Mouse (Mus musculus): ENCODE results near the gene Htr1f. TPM values are rescaled to one million over a fixed set of nuclear protein-coding genes. Genes with fewer than 3 reads are reported as not detected.

Htr1f gene
- total and polyA plus RNA-seq, 2 experiments, result not detected

DNA sequence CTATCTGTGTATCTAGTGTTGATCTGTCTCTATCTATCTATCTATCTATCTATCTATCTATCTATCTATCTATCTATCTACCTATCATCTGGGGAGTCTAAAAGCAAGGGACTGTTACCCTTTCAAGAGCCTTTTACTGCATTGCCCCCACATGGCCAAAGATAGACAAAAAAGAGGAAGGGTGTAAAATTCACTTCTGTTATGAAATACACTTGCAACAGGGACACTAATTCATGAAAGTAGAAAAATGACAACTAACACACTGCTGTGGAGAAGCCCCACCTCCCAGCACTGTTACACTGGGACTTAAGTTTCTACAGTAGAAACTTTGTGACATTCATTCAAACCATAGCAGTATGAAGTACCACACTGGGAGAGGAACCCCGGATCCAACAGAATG lies 170.9 kb downstream of the Htr1f start:
- DNase-seq (ENCODE audit: extremely low read depth, low read depth, low spot score), result no peak
- no peak overlapping the region for H3K9ac ChIP-seq (ENCODE audit: low read depth, low read length)
- TF ChIP-seq CTCF (IDR thresholded peaks at IDR 0.05; ENCODE audit: low read depth, low read length), result no peak
- no peak for TF ChIP-seq POLR2A (IDR thresholded peaks at IDR 0.05; ENCODE audit: extremely low read depth, insufficient read depth, low read length)
- no peaks in the 10 kb centered on the region for H3K4me1 ChIP-seq (ENCODE audit: control insufficient read depth, insufficient read depth, low read length)
- H3K36me3 ChIP-seq (ENCODE audit: control insufficient read depth, insufficient read depth, low read length), result no peaks in the 10 kb centered on the region
- WGBS, result 82% methylated on average over 1 of the region's 1 CpGs
- H3K79me2 ChIP-seq (ENCODE audit: control insufficient read depth, insufficient read depth, low read length), result no peaks in the 10 kb centered on the region
- H3K27me3 ChIP-seq (ENCODE audit: control insufficient read depth, insufficient read depth, low read length), result no peaks in the 10 kb centered on the region
- no peak overlapping the region for H3K27ac ChIP-seq (replicated peaks; ENCODE audit: insufficient read depth, low read depth, low read length)
- H3K4me3 ChIP-seq (ENCODE audit: insufficient read depth, low read depth, low read length), result no peak overlapping the region

- no peaks in the 10 kb centered on the region for H3K27me3 ChIP-seq (ENCODE audit: control insufficient read depth, insufficient read depth, low read length)
- H3K4me3 ChIP-seq (ENCODE audit: insufficient read depth, low read depth, low read length), result no peak overlapping the region
- 61% methylated on average over 1 of the region's 1 CpGs for WGBS
- no peaks in the 10 kb centered on the region for H3K36me3 ChIP-seq (ENCODE audit: control insufficient read depth, insufficient read depth, low read length)
- no peak overlapping the region for H3K9ac ChIP-seq (ENCODE audit: low read depth, low read length)
- no peak overlapping the region for H3K27ac ChIP-seq (replicated peaks; ENCODE audit: insufficient read depth, low read depth, low read length)
- no peak for DNase-seq (ENCODE audit: extremely low read depth, low read depth, low spot score)
- no peaks in the 10 kb centered on the region for H3K79me2 ChIP-seq (ENCODE audit: control insufficient read depth, insufficient read depth, low read length)
- TF ChIP-seq CTCF (IDR thresholded peaks at IDR 0.05; ENCODE audit: low read depth, low read length) (no peak), POLR2A (IDR thresholded peaks at IDR 0.05; ENCODE audit: extremely low read depth, insufficient read depth, low read length) (no peak)
- no peaks in the 10 kb centered on the region for H3K4me1 ChIP-seq (ENCODE audit: control insufficient read depth, insufficient read depth, low read length)
Observed at GRCm38 (mm10) chr16:64934011-64934410, 171.6 kb downstream of the Htr1f start.

- no peak for TF ChIP-seq POLR2A (IDR thresholded peaks at IDR 0.05; ENCODE audit: extremely low read depth, insufficient read depth, low read length)
- TF ChIP-seq CTCF (IDR thresholded peaks at IDR 0.05; ENCODE audit: low read depth, low read length), result no peak
- no peaks in the 10 kb centered on the region for H3K27me3 ChIP-seq (ENCODE audit: control insufficient read depth, insufficient read depth, low read length)
- no peak overlapping the region for H3K4me3 ChIP-seq (ENCODE audit: insufficient read depth, low read depth, low read length)
- H3K4me1 ChIP-seq (ENCODE audit: control insufficient read depth, insufficient read depth, low read length), result no peaks in the 10 kb centered on the region
- H3K9ac ChIP-seq (ENCODE audit: low read depth, low read length), result no peak overlapping the region
- no peak for DNase-seq (ENCODE audit: extremely low read depth, low read depth, low spot score)
- no peaks in the 10 kb centered on the region for H3K36me3 ChIP-seq (ENCODE audit: control insufficient read depth, insufficient read depth, low read length)
- no peaks in the 10 kb centered on the region for H3K79me2 ChIP-seq (ENCODE audit: control insufficient read depth, insufficient read depth, low read length)
- WGBS, result 40% methylated on average over 9 of the region's 9 CpGs
- H3K27ac ChIP-seq (replicated peaks; ENCODE audit: insufficient read depth, low read depth, low read length), result no peak overlapping the region
Observed at GRCm38 (mm10) chr16:64923500-64923899, 182.2 kb downstream of the Htr1f start.

- 82% methylated on average over 10 of the region's 10 CpGs for WGBS
- Histone ChIP-seq H3K36me3 (ENCODE audit: control insufficient read depth, insufficient read depth, low read length) (no peaks in the 10 kb centered on the region), H3K4me3 (ENCODE audit: insufficient read depth, low read depth, low read length) (no peak overlapping the region), H3K27me3 (ENCODE audit: control insufficient read depth, insufficient read depth, low read length) (no peaks in the 10 kb centered on the region), H3K27ac (replicated peaks; ENCODE audit: insufficient read depth, low read depth, low read length) (no peak overlapping the region), H3K79me2 (ENCODE audit: control insufficient read depth, insufficient read depth, low read length) (no peaks in the 10 kb centered on the region), H3K9ac (ENCODE audit: low read depth, low read length) (no peak overlapping the region), H3K4me1 (ENCODE audit: control insufficient read depth, insufficient read depth, low read length) (no peaks in the 10 kb centered on the region)
- no peak for DNase-seq (ENCODE audit: extremely low read depth, low read depth, low spot score)
- no peak for TF ChIP-seq POLR2A (IDR thresholded peaks at IDR 0.05; ENCODE audit: extremely low read depth, insufficient read depth, low read length)
- no peak for TF ChIP-seq CTCF (IDR thresholded peaks at IDR 0.05; ENCODE audit: low read depth, low read length)
Observed at GRCm38 (mm10) chr16:64908747-64909146, 196.9 kb downstream of the Htr1f start.

GRCm38 (mm10) chr16:64907112-64907511 lies 198.5 kb downstream of the Htr1f start:
- H3K9ac ChIP-seq (ENCODE audit: low read depth, low read length), result no peak overlapping the region
- H3K4me3 ChIP-seq (ENCODE audit: insufficient read depth, low read depth, low read length), result no peak overlapping the region
- H3K27ac ChIP-seq (replicated peaks; ENCODE audit: insufficient read depth, low read depth, low read length), result no peak overlapping the region
- H3K36me3 ChIP-seq (ENCODE audit: control insufficient read depth, insufficient read depth, low read length), result no peaks in the 10 kb centered on the region
- TF ChIP-seq CTCF (IDR thresholded peaks at IDR 0.05; ENCODE audit: low read depth, low read length) (no peak), POLR2A (IDR thresholded peaks at IDR 0.05; ENCODE audit: extremely low read depth, insufficient read depth, low read length) (no peak)
- no peaks in the 10 kb centered on the region for H3K27me3 ChIP-seq (ENCODE audit: control insufficient read depth, insufficient read depth, low read length)
- whole genome bisulfite sequencing, result 19% methylated on average over 3 of the region's 3 CpGs
- DNase-seq (ENCODE audit: extremely low read depth, low read depth, low spot score), result no peak
- H3K4me1 ChIP-seq (ENCODE audit: control insufficient read depth, insufficient read depth, low read length), result no peaks in the 10 kb centered on the region
- no peaks in the 10 kb centered on the region for H3K79me2 ChIP-seq (ENCODE audit: control insufficient read depth, insufficient read depth, low read length)

GRCm38 (mm10) chr16:64903328-64903727 lies 202.3 kb downstream of the Htr1f start:
- Histone ChIP-seq H3K36me3 (ENCODE audit: control insufficient read depth, insufficient read depth, low read length) (no peaks in the 10 kb centered on the region), H3K9ac (ENCODE audit: low read depth, low read length) (no peak overlapping the region), H3K4me3 (ENCODE audit: insufficient read depth, low read depth, low read length) (no peak overlapping the region), H3K4me1 (ENCODE audit: control insufficient read depth, insufficient read depth, low read length) (no peaks in the 10 kb centered on the region), H3K79me2 (ENCODE audit: control insufficient read depth, insufficient read depth, low read length) (no peaks in the 10 kb centered on the region), H3K27me3 (ENCODE audit: control insufficient read depth, insufficient read depth, low read length) (no peaks in the 10 kb centered on the region), H3K27ac (replicated peaks; ENCODE audit: insufficient read depth, low read depth, low read length) (no peak overlapping the region)
- no peak for TF ChIP-seq CTCF (IDR thresholded peaks at IDR 0.05; ENCODE audit: low read depth, low read length)
- DNase-seq (ENCODE audit: extremely low read depth, low read depth, low spot score), result no peak
- 31% methylated on average over 2 of the region's 2 CpGs for WGBS
